Mouse (Mus musculus): ENCODE data around the gene Meis2.

Gene Meis2

GRCm38 (mm10) chr2:115910217-115910616 is 155.4 kb downstream of the Meis2 start:
- no peak for DNase-seq (ENCODE audit: extremely low spot score)

- no peak for DNase-seq (ENCODE audit: extremely low spot score)
Measured at GRCm38 (mm10) chr2:115901007-115901406, 164.6 kb downstream of the Meis2 start.

DNA sequence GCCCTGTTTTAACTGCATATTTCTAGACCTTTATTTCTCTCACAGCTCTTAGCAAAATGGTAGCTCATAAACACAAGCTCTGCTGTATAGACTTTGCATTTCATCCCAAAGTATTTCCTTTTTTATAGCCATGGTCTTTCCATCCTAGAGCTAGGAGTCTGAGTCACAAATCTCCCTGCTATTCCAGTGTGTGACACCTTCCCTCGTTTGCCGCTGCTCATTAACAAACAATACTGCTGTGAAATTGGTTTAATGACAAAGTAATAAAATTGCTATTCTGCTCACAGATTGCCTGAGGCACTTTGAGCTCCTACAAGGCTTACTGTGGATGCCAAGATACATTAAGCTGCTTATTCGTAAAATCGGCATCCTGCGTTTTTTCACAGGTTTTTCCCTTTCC is 168.1 kb downstream of the Meis2 start:
- no peak for DNase-seq (ENCODE audit: extremely low spot score)

GRCm38 (mm10) chr2:115897001-115897400 is 168.6 kb downstream of the Meis2 start:
- DNase-seq (ENCODE audit: extremely low spot score) = no peak

DNA sequence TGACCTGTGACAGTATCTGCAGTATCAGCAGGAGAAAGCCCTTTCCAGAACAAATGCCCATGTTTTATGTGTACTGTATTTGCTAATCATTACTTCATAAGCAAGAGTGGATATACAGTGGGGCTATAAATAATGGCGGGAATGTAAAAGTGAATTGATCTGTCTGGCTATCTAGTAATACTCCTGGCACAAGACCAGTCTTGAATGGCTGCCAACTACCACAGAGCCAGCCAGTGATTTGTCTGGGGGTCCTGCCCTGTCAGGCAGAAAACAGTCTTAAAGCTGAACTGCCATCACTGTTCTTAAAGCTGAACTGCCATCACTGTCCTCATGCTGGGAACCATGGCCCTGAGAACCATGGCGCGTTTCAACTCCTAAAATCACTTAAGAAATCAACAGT is 169.9 kb downstream of the Meis2 start:
- no peak for DNase-seq (ENCODE audit: extremely low spot score)

DNA sequence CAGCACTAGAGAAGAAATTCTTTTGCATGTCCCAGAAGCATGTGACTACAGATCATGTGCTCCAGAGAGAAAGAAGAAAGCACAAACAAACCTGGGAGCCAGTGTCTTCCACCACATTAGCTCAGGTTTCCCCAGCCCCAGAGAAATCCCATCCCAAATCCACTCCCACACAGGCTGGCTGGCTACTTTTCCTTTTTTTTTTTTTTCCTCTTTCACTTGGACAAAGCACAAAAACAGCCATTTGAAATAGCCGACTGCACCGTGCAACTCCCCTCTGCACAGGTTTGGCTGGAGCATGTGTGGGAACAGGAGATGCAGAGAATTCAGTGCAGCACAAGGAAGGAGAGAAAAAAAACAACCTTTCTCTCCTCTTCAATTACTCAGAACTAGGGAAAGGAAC is 170.4 kb downstream of the Meis2 start:
- no peak for DNase-seq (ENCODE audit: extremely low spot score)

GRCm38 (mm10) chr2:115893113-115893512 is 172.5 kb downstream of the Meis2 start:
- DNase-seq (ENCODE audit: extremely low spot score) = no peak

DNA sequence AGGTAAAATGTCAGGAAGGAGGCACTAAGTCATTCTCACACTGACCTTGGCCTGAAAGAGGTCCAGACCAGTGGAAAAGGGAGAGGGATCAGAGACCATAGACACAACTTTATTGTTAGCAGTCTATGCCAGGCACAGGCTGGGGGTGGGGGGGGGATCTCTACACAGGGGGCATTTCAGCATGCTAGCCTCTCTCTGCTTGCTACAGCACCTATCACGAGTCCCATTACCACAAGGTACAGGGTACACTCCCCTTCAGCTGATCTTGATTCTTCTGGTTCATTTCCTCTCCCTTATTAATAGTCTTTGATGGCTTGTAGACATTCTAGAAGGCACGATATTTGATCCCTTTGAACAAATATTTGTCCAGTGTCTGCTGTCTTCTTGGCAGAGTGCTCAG is 174.9 kb downstream of the Meis2 start:
- no peak for DNase-seq (ENCODE audit: extremely low spot score)

- DNase-seq (ENCODE audit: extremely low spot score) = no peak
Measured at GRCm38 (mm10) chr2:115890030-115890429, 175.6 kb downstream of the Meis2 start.

GRCm38 (mm10) chr2:115889212-115889611 is 176.4 kb downstream of the Meis2 start:
- no peak for DNase-seq (ENCODE audit: extremely low spot score)

DNA sequence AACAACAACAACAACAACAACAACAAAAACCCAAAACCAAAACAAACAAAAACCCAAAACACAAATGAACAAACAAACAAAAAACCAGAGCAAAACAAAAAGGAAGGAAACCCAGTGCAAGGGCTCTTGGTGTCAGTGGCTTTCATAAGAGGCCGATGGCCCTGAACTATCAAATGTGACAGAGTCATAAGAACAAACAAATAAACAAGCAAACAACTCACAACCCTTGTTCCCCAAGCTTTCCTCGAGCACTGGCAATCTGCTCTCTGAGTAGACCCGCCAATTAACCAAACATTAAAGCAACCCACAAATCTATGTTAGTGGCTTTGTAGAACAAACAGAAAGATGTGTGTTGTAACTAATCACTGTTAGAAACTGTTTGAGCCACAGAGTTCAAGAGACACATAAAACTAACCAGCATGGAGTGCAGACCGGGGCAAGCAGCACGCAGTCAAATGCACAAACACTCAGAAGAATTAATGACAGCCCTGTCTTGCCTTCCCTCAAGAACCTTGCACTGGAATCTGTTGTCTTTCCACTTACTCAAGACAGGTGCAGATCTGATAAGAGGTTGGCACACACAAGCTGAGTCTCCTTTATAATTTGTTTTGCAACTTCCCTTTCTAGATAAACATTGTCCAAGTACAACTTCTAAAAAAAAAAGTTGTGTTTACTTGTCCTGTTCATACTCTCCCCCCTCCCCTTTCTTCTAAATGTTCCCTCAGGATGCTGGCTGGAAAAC is 177.1 kb downstream of the Meis2 start:
- DNase-seq (ENCODE audit: extremely low spot score) = no peak

DNA sequence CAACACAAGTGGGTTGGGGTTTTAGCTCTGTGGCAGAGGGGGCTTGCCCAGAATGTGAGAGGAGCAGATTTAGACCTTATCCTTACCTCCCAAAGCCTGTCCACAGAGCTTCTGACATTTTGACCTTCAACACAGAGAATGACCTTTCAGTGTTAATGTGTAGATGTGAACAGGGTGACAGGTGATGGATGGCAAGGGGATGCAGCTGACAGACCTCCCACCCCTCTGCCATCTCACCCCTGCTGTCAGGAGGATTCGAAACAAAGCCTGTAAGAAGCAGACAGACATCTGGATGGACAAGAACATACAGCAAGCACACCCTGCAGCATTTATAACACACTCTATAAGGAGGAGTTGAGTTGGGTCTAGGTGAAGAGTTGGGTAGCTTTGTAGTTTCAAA is 178.0 kb downstream of the Meis2 start:
- peak; percentile 49 for DNase-seq (ENCODE audit: extremely low spot score)

DNA sequence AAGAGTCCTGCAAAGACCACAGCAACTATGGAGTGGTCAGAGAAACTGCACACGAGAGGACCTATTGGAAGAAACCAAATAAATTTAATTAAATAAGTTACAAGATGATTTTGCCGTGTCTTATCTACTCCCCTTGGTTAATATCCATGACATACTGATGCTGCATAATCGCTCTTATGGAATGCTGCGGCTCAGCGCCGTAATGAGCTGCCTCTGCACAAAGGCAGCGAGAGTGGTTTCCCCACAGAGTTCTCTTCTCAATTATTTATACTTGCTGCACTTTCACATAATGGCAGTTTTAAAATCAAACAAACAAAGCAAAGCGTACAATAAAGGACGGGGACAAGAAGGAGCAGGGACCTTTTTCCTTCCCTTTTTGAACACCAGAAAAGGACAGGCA is 181.5 kb downstream of the Meis2 start:
- no peak for DNase-seq (ENCODE audit: extremely low spot score)

DNA sequence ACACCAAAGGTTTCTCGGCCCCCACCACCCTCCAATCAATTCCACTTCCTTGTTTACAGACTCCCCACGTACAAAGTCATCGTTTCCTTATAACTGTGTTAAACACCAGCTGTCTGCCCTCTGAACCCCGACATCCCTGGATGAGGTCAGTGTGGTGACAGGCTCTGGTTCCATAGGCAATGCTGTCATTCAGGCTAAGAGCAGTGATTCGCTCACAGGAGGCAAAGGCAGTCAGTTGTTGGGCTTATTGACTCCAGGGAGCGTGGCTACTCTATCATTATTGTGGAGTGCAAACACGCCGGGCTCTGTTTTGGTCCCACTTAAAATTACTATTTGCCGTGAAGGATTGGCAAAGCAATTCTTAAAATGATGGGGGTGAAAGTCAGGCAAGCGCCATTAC is 182.1 kb downstream of the Meis2 start:
- DNase-seq (ENCODE audit: extremely low spot score) = no peak

DNA sequence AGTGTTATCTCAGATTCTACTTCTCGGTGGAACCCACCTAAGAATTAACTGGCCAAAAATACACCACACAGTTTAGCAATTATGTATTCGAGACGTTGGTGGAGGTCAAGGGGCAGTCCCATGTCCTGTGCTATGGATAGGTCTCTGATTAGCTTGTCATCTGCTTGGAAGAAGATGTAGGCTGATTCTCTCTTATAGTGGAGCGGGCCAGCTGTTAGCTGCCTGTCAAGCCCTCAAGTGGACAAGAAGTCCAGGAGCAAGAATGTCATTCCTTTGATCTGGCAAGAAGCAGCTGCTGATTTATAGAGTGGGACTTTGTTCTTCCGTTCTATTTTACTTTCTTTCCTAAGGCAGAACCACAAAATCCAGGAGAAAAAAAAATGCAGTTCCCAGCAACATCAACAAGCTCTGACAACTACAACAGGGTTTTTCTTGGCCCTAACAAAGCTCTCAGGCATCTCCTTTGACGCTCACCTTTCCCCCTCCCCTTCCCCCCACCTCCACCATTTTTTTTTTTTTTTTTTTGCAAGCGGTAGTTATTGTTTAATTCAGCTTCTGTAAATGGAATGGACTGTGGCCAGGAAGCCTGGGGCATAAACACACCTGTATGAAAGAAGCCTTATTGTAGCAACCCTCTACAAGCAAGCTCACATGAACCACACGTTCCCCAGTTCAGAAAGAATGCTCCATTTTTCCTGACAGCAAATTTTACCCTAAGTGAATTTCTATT is 189.7 kb downstream of the Meis2 start:
- no peak for DNase-seq (ENCODE audit: extremely low spot score)

DNA sequence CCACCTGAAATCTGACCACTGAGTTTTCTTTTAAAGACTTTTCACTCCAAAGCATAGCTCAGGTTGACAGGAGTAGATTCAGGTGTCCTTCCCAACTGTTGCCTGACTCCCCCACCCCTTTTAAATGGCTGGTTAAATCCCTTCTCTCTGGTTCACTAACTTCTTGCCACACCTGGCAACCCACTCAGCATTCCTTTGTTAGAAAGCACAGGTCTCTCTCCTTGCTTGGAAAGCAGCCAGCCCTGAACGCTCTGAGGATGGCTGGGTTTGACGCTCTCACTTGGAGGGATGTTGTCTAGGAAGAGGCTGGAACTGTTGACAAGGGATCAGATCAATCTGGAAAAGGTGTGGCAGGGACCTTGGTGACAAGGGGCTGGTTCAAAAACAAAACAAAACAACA is 192.8 kb downstream of the Meis2 start:
- DNase-seq (ENCODE audit: extremely low spot score) = no peak

DNA sequence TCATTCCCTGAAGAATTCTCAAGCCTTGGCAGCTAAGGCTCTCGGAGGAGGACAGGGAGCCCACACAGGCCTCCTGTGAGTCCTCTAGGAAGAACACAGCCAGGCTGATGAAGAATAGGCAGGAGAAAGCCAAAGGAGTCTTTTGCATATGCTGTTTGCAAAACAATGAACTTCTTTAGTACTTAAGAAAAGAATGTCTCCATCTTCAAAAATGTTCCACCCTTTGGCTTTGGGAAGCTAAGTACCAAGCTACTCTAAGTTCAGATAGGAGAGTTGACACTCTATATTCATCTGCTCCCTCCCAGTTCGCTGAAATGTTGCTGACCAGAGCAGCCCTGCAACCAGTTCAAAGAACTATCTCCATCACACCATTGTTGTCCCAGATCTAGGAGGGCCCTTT is 195.7 kb downstream of the Meis2 start:
- DNase-seq (ENCODE audit: extremely low spot score) = no peak

DNA sequence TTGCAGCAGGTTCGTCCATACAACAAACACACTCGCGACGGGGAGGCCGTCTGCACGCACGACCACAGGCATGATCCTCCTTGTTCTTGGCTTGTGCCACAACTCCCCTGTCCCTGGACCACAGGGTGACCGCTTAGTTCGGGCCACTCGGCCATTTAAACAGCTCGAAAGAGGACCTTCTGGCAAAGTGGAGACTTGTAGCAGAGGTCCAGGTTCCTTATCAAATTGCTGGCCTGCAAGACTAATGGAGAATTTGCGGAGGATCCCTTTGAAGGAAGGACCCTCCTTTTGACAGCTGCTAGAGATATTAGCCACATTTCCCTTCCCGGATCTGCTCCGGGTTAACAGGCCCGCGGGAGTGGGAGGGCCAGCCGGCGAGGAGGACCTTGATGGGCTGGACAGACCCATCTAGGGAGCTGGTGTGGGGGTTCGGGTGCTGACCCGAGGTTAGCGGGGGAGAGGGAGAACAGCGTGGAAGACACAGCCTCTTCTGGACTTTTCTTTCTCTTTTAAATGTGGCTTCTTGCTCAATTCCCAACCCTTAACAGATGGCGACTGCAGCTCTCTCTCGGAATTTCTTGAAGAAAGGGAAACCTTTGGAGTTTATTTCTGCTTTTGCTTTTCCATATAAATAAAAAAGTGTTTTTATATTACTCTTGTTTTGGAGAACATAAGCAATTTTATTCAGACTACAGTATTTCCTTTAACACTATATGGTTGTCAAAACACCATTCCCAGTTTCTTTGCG is 204.9 kb downstream of the Meis2 start:
- DNase-seq (ENCODE audit: extremely low spot score) = peak; percentile 78

GRCm38 (mm10) chr2:115860141-115860480 is 205.5 kb downstream of the Meis2 start:
- DNase-seq (ENCODE audit: extremely low spot score) = peak; percentile 83

DNA sequence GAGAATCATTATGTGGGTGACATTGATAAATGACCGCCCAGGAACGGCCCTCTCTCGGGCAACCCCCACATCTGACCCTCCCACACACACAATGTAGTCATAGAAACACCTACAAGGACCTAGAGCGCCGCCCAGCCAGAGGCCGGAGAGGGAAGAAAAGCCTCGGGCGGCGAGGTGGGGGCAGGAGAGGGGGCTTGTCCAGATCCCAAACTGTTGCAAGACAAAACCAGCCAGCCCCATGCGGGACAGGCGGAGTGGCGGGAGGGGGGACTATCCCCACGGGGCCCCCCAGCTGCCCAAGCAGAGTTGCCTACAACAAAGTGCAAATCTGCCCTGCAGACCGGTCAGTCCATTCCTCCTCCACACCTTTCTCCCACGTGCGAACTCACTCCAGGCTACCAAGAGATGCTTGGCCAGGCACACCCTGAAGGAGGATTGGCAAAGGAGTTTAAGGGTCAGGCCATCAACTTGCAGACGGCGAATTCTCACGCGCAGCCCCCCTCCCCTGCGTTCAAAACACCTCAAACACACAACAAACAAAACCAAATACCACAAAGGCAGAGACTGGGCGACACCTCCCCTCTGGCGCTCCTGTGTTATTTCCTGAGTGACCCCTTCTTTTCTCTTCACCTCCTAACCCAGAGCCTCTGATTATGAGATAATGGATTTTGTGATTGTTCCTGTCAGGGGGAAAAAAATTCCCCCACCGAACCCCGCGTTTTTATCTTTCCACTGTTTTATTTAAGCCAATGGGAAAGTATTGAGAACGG is 206.1 kb downstream of the Meis2 start:
- DNase-seq (ENCODE audit: extremely low spot score) = peak; percentile 93

- no peak for DNase-seq (ENCODE audit: extremely low spot score)
Measured at GRCm38 (mm10) chr2:115858927-115859326, 206.7 kb downstream of the Meis2 start.

DNA sequence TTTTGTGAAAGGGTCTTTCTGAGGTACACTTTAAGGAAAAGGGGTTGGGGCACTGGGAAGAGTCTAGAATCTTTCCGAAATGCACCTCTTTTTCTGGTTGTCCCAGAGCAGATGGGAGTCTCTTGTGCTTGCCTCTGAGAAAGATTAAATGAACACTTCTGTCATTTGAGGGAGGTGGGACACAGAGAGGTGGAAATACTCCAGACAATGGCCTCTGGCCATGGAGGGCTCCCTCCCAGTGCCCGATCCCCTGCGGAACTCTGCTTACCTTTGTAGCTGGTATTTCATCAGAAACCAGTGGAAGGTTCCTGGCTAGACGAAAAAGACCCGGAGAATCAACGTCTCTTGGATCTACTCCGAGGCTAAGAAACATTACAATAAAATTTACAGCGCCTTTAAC is 207.4 kb downstream of the Meis2 start:
- DNase-seq (ENCODE audit: extremely low spot score) = peak; percentile 47
